Mouse (Mus musculus): ENCODE results near the gene Ak1.

- TF ChIP-seq CTCF (IDR thresholded peaks at IDR 0.05; ENCODE audit: borderline replicate concordance, insufficient read depth, low read length): no peak
- TF ChIP-seq POLR2A (IDR thresholded peaks at IDR 0.05; ENCODE audit: low read depth, low read length): no peak
Observed at GRCm38 (mm10) chr2:32630036-32630435, 8.5 kb downstream of the Ak1 start.

All from embryonic fibroblast, embryonic 13.5 days (primary cell).